Mouse (Mus musculus): ENCODE measurements at regions not wholly inside any gene's neighbourhood (a gene's known extent, or its start where the extent isn't known, plus 50 kb on each side); places are given as distances from the start of the nearest gene placed in this dataset.

GRCm38 (mm10) chr8:109151711-109152110 is 342.1 kb upstream of the Pmfbp1 start:
- no peak for DNase-seq (ENCODE audit: low spot score in 2 of 2)

DNA sequence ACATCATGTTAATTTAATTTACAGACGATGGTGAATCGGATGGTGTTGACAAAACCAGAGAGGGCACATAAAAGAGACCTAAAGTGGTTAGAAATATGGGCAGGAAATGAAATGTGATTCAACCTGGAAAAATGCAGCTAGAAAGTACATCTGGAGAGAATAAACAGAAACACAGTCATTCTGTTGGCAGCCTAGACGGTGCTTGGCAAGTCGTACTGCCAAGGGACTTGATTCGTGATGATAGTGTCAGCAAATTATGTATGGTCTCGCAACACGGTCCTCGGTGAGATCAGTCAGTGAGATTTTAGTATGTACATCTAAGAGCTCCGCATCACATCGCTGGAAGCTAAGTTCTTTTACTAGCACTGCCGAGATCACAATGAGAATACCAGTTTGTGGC is 338.3 kb upstream of the Pmfbp1 start:
- no peak for DNase-seq (ENCODE audit: low spot score in 2 of 2)

- no peak for DNase-seq (ENCODE audit: low spot score in 2 of 2)
Measured at GRCm38 (mm10) chr8:109156016-109156415, 337.8 kb upstream of the Pmfbp1 start.

- no peak for DNase-seq (ENCODE audit: low spot score in 2 of 2)
Measured at GRCm38 (mm10) chr8:109172701-109173100, 321.1 kb upstream of the Pmfbp1 start.

DNA sequence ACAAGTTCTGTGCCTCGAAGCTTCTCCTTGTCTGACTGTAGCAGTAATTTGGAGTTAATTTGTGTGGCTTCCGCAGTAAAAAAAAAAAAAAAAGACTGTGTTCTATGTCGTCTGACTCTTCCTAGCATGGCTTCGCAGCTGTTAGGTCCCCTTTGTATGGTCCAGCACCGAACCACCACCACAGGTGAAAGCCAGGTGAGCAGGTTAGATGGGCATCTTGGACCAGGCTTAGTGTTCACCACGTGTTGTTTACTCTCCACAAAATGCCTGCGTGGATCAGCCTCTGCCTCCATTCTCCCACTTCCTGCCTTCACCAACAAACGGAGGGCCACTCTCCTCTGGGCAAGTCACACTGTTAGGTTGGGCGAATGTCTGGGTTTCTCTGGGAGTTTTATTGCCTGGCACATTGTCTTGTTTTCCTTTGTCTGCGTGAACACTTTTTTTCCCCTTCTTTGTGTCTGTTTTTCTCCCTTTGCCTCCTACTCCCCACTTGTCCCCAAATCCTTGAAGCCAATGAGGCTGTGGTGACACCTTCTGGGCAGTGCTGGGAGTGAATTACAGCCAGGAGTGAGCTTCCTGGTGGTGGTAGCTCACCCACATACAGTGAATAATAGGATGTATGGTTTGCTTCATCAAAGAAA is 308.1 kb upstream of the Pmfbp1 start:
- DNase-seq (ENCODE audit: low spot score in 2 of 2) = peak; percentile 70 to 72

- no peak for DNase-seq (ENCODE audit: low spot score in 2 of 2)
Measured at GRCm38 (mm10) chr8:109187617-109188016, 306.2 kb upstream of the Pmfbp1 start.

GRCm38 (mm10) chr8:109214247-109214646 is 279.6 kb upstream of the Pmfbp1 start:
- DNase-seq (ENCODE audit: low spot score in 2 of 2) = no peak

DNA sequence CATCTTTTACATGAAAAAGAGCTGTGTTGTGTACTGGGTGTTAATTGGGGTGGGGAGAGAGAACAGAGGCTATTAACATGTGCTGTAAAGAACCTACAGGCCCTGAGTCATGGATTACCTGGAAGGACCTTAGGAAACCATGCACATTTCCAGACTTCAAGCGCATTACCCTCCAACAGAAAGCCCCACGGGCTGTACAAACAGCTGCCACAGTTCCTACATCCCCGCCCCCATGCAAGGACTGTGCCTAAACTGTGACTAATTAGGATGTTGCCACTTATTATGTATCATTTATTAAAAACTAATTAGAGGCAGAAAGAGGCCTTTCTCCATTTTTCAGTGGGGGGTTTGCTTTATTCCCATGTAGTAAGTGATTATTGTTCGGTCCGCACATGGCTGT is 277.5 kb upstream of the Pmfbp1 start:
- DNase-seq (ENCODE audit: low spot score in 2 of 2) = no peak

- DNase-seq (ENCODE audit: low spot score in 2 of 2) = no peak
Measured at GRCm38 (mm10) chr8:109217326-109217725, 276.5 kb upstream of the Pmfbp1 start.

- DNase-seq (ENCODE audit: low spot score in 2 of 2) = no peak
Measured at GRCm38 (mm10) chr8:109232281-109233234, 261.3 kb upstream of the Pmfbp1 start.

DNA sequence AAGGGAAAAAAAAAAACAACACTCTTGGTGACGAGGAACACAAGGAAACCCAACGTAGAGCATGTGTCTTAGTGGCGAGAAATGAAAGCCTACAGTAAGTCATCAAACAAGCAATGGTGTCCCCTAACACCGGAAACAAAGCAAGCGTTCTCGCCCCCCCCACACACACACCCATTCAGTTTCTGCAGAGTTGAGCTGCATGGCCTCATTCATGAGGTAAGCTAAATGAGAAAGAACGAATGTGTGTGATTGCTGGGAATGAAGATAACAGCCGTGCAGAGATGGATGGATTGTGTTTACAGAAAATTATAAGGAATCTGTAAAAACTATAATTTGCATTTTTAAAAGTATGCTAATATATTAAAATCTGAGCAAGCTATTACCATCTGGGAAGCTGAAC is 248.3 kb upstream of the Pmfbp1 start:
- DNase-seq (ENCODE audit: low spot score in 2 of 2) = no peak

- peak in 1 of 2 experiments; percentile 33 for DNase-seq (ENCODE audit: low spot score in 2 of 2)
Measured at GRCm38 (mm10) chr8:109247875-109248274, 246.0 kb upstream of the Pmfbp1 start.

GRCm38 (mm10) chr8:109248356-109248755 is 245.5 kb upstream of the Pmfbp1 start:
- DNase-seq (ENCODE audit: low spot score in 2 of 2) = no peak

- no peak for DNase-seq (ENCODE audit: low spot score in 2 of 2)
Measured at GRCm38 (mm10) chr8:109249256-109249655, 244.6 kb upstream of the Pmfbp1 start.

DNA sequence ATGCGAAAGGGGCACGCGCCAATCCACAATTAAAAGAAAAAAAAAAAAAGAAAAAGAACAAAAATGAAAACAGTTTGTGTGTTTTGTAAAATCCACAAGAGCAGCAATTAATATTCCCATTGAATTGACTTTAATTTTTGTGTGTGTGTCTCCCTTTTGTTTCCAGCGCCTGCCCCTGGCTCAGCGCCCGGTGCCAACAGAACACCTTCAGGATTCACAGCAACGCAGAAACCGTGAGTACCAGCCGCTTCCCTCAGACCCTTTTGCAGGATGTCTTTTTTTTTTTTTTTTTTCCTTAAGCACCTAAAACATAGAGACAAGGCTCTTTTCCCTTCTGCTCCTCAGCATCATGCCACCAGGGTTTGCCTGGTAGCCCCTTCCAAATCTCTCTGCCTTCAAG is 244.1 kb upstream of the Pmfbp1 start:
- peak in 1 of 2 experiments; percentile 3 for DNase-seq (ENCODE audit: low spot score in 2 of 2)

DNA sequence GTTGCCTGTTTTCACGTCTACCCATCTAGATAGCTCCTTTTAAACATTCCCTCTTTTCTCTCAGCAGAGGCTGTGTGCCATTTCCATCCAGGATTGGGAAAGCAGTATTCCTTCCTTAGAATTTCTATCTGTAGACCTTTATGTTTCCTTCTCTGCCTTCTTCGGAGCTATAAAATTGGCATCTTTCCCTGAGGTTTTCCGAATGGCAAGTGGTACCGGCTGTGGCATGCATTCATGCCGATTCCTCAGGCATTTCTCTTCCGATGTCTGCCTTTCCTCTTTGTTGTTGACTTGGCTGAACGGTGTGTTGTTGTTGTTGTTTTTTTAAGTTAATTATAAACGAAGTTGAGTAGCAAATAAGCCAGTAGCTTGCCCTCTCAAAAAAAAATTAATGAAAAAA is 243.3 kb upstream of the Pmfbp1 start:
- DNase-seq (ENCODE audit: low spot score in 2 of 2) = peak in 1 of 2 experiments; percentile 6

- DNase-seq (ENCODE audit: low spot score in 2 of 2) = peak in 1 of 2 experiments; percentile 35
Measured at GRCm38 (mm10) chr8:109251360-109251798, 242.4 kb upstream of the Pmfbp1 start.

DNA sequence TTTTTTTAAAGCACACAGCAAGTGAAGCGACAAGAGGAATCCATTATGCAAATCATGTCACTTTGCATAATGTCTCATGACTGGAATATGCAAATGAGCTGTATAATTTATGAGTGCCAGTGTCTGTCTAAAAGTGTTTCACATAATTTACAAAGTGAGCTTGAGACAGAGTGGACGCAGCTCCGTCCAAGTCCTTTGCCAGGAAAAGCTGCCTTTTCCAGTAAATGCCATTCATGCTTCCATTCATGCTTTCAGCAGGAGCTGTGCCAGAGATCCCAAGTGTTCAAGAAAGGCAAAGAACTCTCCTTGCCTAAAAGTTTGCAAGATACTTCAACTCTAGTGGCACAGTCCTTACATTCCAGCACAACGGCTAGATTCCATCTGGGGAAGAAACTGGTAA is 241.4 kb upstream of the Pmfbp1 start:
- no peak for DNase-seq (ENCODE audit: low spot score in 2 of 2)

DNA sequence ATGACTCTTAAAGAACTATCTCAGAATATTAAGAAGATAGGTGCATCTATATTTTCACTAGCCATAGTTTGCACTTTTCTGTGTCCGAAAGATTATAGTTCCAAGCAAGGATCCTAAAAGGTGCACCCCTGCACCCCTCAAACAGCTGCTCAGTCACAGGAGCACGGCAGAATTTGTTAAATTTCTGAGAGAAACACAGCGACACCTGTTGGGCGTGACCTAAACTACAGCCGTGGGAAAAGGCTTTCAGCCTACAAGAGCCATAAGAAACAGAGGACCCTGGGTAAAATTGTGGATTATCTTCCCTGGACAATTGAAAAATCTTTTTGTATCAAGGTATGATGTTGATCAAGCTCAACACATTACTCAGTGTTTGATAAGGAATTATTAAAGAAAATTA is 214.7 kb upstream of the Pmfbp1 start:
- DNase-seq (ENCODE audit: low spot score in 2 of 2) = peak; percentile 27 to 56

- no peak for DNase-seq (ENCODE audit: low spot score in 2 of 2)
Measured at GRCm38 (mm10) chr8:109280540-109280939, 213.3 kb upstream of the Pmfbp1 start.

- no peak for DNase-seq (ENCODE audit: low spot score in 2 of 2)
Measured at GRCm38 (mm10) chr8:109281598-109281997, 212.2 kb upstream of the Pmfbp1 start.

DNA sequence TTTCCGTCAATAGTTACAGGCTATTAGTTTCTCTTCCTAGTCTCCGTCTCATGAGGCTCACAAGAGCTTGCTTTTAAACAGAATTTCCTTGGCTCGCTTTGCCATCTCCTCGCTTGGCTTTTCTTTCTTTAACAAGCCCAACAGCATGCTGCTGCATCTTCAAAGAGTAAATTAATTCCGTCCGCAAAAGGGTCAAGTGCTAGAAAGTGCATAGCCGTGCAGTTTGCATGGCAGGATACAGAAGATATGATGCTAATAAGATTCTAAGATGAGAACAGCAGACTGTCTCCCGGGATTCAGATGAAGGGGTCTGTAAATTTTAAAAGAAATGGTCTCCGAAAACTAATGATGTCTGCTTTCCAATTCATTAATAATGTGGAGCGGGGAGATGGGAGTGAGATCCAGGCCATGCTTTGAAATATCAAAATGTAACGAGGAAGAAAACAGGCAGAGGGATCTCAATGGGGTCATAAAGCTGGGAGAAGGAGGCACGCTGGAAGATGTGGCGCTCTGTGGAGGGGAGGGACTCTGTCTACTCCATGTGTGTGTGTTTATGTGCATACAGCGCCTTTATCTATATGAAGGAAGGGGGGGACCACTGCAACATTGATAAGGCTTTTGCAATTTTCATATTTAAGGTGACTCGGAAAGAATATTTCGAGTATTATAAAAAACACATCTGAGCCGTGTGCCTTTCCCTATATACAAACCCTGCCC is 183.0 kb upstream of the Pmfbp1 start:
- DNase-seq (ENCODE audit: low spot score in 2 of 2) = no peak

Measured in left cerebral cortex, adult 18-20 months (tissue).